Mouse (Mus musculus): Measurements from ENCODE around the gene Sec22b. TPM values are rescaled to one million over a fixed set of nuclear protein-coding genes. Genes with fewer than 3 reads are reported as not detected.

Gene Sec22b
- polyA plus RNA-seq (2014; fragmentation: Nextera tagmentation; extraction: Ambion mirVana) = 121 and 122 TPM in 2 replicates

- H3K27ac ChIP-seq (ENCODE audit: low read depth, low read length) = no peak within 1 kb of the TSS
- no peaks in the 10 kb centered on the region for H3K9me3 ChIP-seq (ENCODE audit: control insufficient read depth, low read length)
- DNase-seq (ENCODE audit: low spot score) (peak; percentile 89), ATAC-seq (replicated peaks; ENCODE audit: low FRiP score) (peak; percentile 85)
- 5% methylated on average over 41 of the region's 41 CpGs for WGBS
- H3K4me1 ChIP-seq (replicated peaks; ENCODE audit: control insufficient read depth, insufficient read depth, low read length) = no peaks in the 10 kb centered on the region; the same call in 1 of the 2 replicates
- peak within 1 kb of the TSS; percentile 59 for H3K4me2 ChIP-seq (ENCODE audit: low read depth, low read length, severe bottlenecking)
- H3K36me3 ChIP-seq (ENCODE audit: control insufficient read depth, insufficient read depth, low read length) = no peaks in the 10 kb centered on the region
- no peaks in the 10 kb centered on the region for H3K27me3 ChIP-seq (ENCODE audit: control insufficient read depth, insufficient read depth, low read length)
- peak within 1 kb of the TSS; percentile 94 for H3K4me3 ChIP-seq (ENCODE audit: low read depth, low read length)
- peak within 1 kb of the TSS; percentile 91 for H3K9ac ChIP-seq (ENCODE audit: low read length)
Measured at GRCm38 (mm10) chr3:97900516-97901490, at the start of gene Sec22b. Gene Sec22b, plus strand, starts transcription at chr3:97901190.

GRCm38 (mm10) chr3:97851803-97852202 lies 49.2 kb upstream of the Sec22b start:
- 86% methylated on average over 2 of the region's 2 CpGs for WGBS
- Histone ChIP-seq H3K4me2 (ENCODE audit: low read depth, low read length, severe bottlenecking) (no peak overlapping the region), H3K9ac (ENCODE audit: low read length) (no peak overlapping the region), H3K4me3 (ENCODE audit: low read depth, low read length) (no peak overlapping the region), H3K27me3 (ENCODE audit: control insufficient read depth, insufficient read depth, low read length) (no peaks in the 10 kb centered on the region), H3K9me3 (ENCODE audit: control insufficient read depth, low read length) (no peaks in the 10 kb centered on the region), H3K27ac (ENCODE audit: low read depth, low read length) (no peak overlapping the region), H3K4me1 (replicated peaks; ENCODE audit: control insufficient read depth, insufficient read depth, low read length) (no peaks in the 10 kb centered on the region), H3K36me3 (ENCODE audit: control insufficient read depth, insufficient read depth, low read length) (no peaks in the 10 kb centered on the region)
- DNase-seq (ENCODE audit: low spot score) (no peak), ATAC-seq (replicated peaks; ENCODE audit: low FRiP score) (no peak)

GRCm38 (mm10) chr3:97854575-97855384 lies 46.2 kb upstream of the Sec22b start:
- no peak for DNase-seq (ENCODE audit: low spot score)
- Histone ChIP-seq H3K9me3 (ENCODE audit: control insufficient read depth, low read length) (no peaks in the 10 kb centered on the region), H3K4me2 (ENCODE audit: low read depth, low read length, severe bottlenecking) (no peak overlapping the region), H3K27ac (ENCODE audit: low read depth, low read length) (no peak overlapping the region), H3K36me3 (ENCODE audit: control insufficient read depth, insufficient read depth, low read length) (no peaks in the 10 kb centered on the region), H3K4me1 (replicated peaks; ENCODE audit: control insufficient read depth, insufficient read depth, low read length) (no peaks in the 10 kb centered on the region), H3K27me3 (ENCODE audit: control insufficient read depth, insufficient read depth, low read length) (no peaks in the 10 kb centered on the region), H3K9ac (ENCODE audit: low read length) (no peak overlapping the region), H3K4me3 (ENCODE audit: low read depth, low read length) (no peak overlapping the region)
- 73% methylated on average over 9 of the region's 9 CpGs for WGBS
- no peak for ATAC-seq (replicated peaks; ENCODE audit: low FRiP score)

GRCm38 (mm10) chr3:97859400-97859799 lies 41.6 kb upstream of the Sec22b start:
- no peak overlapping the region for H3K4me3 ChIP-seq (ENCODE audit: low read depth, low read length)
- ATAC-seq (replicated peaks; ENCODE audit: low FRiP score) = no peak
- no peak overlapping the region for H3K9ac ChIP-seq (ENCODE audit: low read length)
- 90% methylated on average over 1 of the region's 1 CpGs for WGBS
- no peak overlapping the region for H3K27ac ChIP-seq (ENCODE audit: low read depth, low read length)
- no peaks in the 10 kb centered on the region for H3K36me3 ChIP-seq (ENCODE audit: control insufficient read depth, insufficient read depth, low read length)
- no peak overlapping the region for H3K4me2 ChIP-seq (ENCODE audit: low read depth, low read length, severe bottlenecking)
- no peaks in the 10 kb centered on the region for H3K27me3 ChIP-seq (ENCODE audit: control insufficient read depth, insufficient read depth, low read length)
- H3K4me1 ChIP-seq (replicated peaks; ENCODE audit: control insufficient read depth, insufficient read depth, low read length) = no peaks in the 10 kb centered on the region
- DNase-seq (ENCODE audit: low spot score) = no peak
- no peaks in the 10 kb centered on the region for H3K9me3 ChIP-seq (ENCODE audit: control insufficient read depth, low read length)

GRCm38 (mm10) chr3:97860820-97861451 lies 40.1 kb upstream of the Sec22b start:
- Histone ChIP-seq H3K4me3 (ENCODE audit: low read depth, low read length) (no peak overlapping the region), H3K9me3 (ENCODE audit: control insufficient read depth, low read length) (no peaks in the 10 kb centered on the region), H3K4me1 (replicated peaks; ENCODE audit: control insufficient read depth, insufficient read depth, low read length) (no peaks in the 10 kb centered on the region), H3K27ac (ENCODE audit: low read depth, low read length) (no peak overlapping the region), H3K36me3 (ENCODE audit: control insufficient read depth, insufficient read depth, low read length) (no peaks in the 10 kb centered on the region), H3K9ac (ENCODE audit: low read length) (no peak overlapping the region), H3K27me3 (ENCODE audit: control insufficient read depth, insufficient read depth, low read length) (no peaks in the 10 kb centered on the region), H3K4me2 (ENCODE audit: low read depth, low read length, severe bottlenecking) (no peak overlapping the region)
- WGBS = 89% methylated on average over 7 of the region's 7 CpGs
- no peak for ATAC-seq (replicated peaks; ENCODE audit: low FRiP score)
- DNase-seq (ENCODE audit: low spot score) = no peak

GRCm38 (mm10) chr3:97866696-97867095 lies 34.3 kb upstream of the Sec22b start:
- peaks cover 20% of the 10 kb centered on the region for H3K27me3 ChIP-seq (ENCODE audit: control insufficient read depth, insufficient read depth, low read length)
- H3K4me1 ChIP-seq (replicated peaks; ENCODE audit: control insufficient read depth, insufficient read depth, low read length) = 0 out of 2 replicates have a peak, but pooled peaks cover 4% of the 10 kb centered on the region
- H3K36me3 ChIP-seq (ENCODE audit: control insufficient read depth, insufficient read depth, low read length) = no peaks in the 10 kb centered on the region
- no peaks in the 10 kb centered on the region for H3K9me3 ChIP-seq (ENCODE audit: control insufficient read depth, low read length)
- DNase-seq (ENCODE audit: low spot score) = no peak
- H3K4me2 ChIP-seq (ENCODE audit: low read depth, low read length, severe bottlenecking) = no peak overlapping the region
- no peak overlapping the region for H3K4me3 ChIP-seq (ENCODE audit: low read depth, low read length)
- WGBS = 58% methylated on average over 4 of the region's 4 CpGs
- no peak overlapping the region for H3K27ac ChIP-seq (ENCODE audit: low read depth, low read length)
- no peak for ATAC-seq (replicated peaks; ENCODE audit: low FRiP score)
- H3K9ac ChIP-seq (ENCODE audit: low read length) = no peak overlapping the region

- peak overlapping the region; percentile 43 for H3K4me3 ChIP-seq (ENCODE audit: low read depth, low read length)
- peak overlapping the region; percentile 56 for H3K9ac ChIP-seq (ENCODE audit: low read length)
- no peaks in the 10 kb centered on the region for H3K36me3 ChIP-seq (ENCODE audit: control insufficient read depth, insufficient read depth, low read length)
- H3K4me2 ChIP-seq (ENCODE audit: low read depth, low read length, severe bottlenecking) = peak overlapping the region; percentile 90
- no peak overlapping the region for H3K27ac ChIP-seq (ENCODE audit: low read depth, low read length)
- 2% methylated on average over 28 of the region's 28 CpGs for whole genome bisulfite sequencing
- H3K9me3 ChIP-seq (ENCODE audit: control insufficient read depth, low read length) = no peaks in the 10 kb centered on the region
- peaks cover 20% of the 10 kb centered on the region for H3K27me3 ChIP-seq (ENCODE audit: control insufficient read depth, insufficient read depth, low read length)
- DNase-seq (ENCODE audit: low spot score) (peak; percentile 55), ATAC-seq (replicated peaks; ENCODE audit: low FRiP score) (no peak)
- 0 out of 2 replicates have a peak, but pooled peaks cover 4% of the 10 kb centered on the region for H3K4me1 ChIP-seq (replicated peaks; ENCODE audit: control insufficient read depth, insufficient read depth, low read length)
Measured at GRCm38 (mm10) chr3:97867221-97868023, 33.6 kb upstream of the Sec22b start.
